Mouse (Mus musculus) stomach, postnatal 0 days (tissue): ENCODE results near the gene Zfp385a. TPM values are rescaled to one million over a fixed set of nuclear protein-coding genes. Genes with fewer than 3 reads are reported as not detected.

Source experiments
- ATAC-seq: fragments of 200-750 bp; cut with Nextera tagmentation; 2 replicates; pipeline ENCODE4 v1.8.0; 2017; ENCODE audit not compliant: low FRiP score, low TSS enrichment
- DNase-seq: peaks from one replicate; pipeline ENCODE4 v3.0.0-alpha.2; 2016; ENCODE audit warnings: low spot score
- H3K27ac ChIP-seq: fragments of 300-500 bp; sonication (generic); replicated peaks from 2 replicates; pipeline ENCODE4 v1.5.1; 2014; ENCODE audit warnings: mild to moderate bottlenecking, control low read depth
- H3K27me3 ChIP-seq: fragments of 300-500 bp; sonication (generic); 2 replicates; pipeline ENCODE4 v1.6.1; 2014; ENCODE audit warnings: low read length; ENCODE audit not compliant: control insufficient read depth, insufficient read depth
- H3K36me3 ChIP-seq: fragments of 300-500 bp; sonication (generic); 2 replicates; pipeline ENCODE4 v1.6.1; 2014; ENCODE audit warnings: low read length, mixed read lengths; ENCODE audit not compliant: control insufficient read depth, insufficient read depth
- H3K4me1 ChIP-seq: fragments of 300-500 bp; sonication (generic); replicated peaks from 2 replicates; pipeline ENCODE4 v1.6.1; 2014; ENCODE audit warnings: antibody characterized with exemption; ENCODE audit not compliant: control insufficient read depth, insufficient read depth
- H3K4me2 ChIP-seq: fragments of 300-500 bp; sonication (generic); replicated peaks from 2 replicates; pipeline ENCODE4 v1.6.1; 2014; ENCODE audit warnings: low read depth, mild to moderate bottlenecking, control low read depth, moderate library complexity
- H3K4me3 ChIP-seq: fragments of 300-500 bp; sonication (generic); 2 replicates; pipeline ENCODE4 v1.5.1; 2014; ENCODE audit warnings: low read depth, low read length, control low read depth
- H3K9ac ChIP-seq: fragments of 300-500 bp; sonication (generic); 2 replicates; pipeline ENCODE4 v1.6.1; 2014; ENCODE audit warnings: mild to moderate bottlenecking, low read length, control low read depth, mixed read lengths
- H3K9me3 ChIP-seq: fragments of 300-500 bp; sonication (generic); 2 replicates; pipeline ENCODE4 v1.6.1; 2016; ENCODE audit warnings: low read length; ENCODE audit not compliant: control insufficient read depth
- CTCF ChIP-seq: IDR thresholded peaks from 2 replicates; pipeline ENCODE4 v1.5.1; 2016; ENCODE audit warnings: antibody characterized with exemption, low read depth, mild to moderate bottlenecking, moderate library complexity
- EP300 ChIP-seq: optimal IDR thresholded peaks from 2 replicates; pipeline ENCODE3; 2016; ENCODE audit warnings: antibody characterized with exemption
- WGBS: fragments of 180-500 bp; shearing (Covaris S2); extraction: QIAGEN DNeasy Blood & Tissue Kit; methylation state at CpG from one replicate; pipeline ENCODE4 v1.1.7; 2014; 5-methylcytosine and 5-hydroxymethylcytosine counted together
- polyA plus RNA-seq: library from polyadenylated mRNA; unstranded; fragments of >200 nt; fragmentation: Nextera tagmentation; extraction: Ambion mirVana; gene quantifications from 2 replicates; pipeline ENCODE4 v1.2.1, GENCODE M21; 2015

The Zfp385a gene
- polyA plus RNA-seq, 1 experiment from 2014 or later = 6.0 TPM

- Histone ChIP-seq H3K4me1 (peaks cover 7% of the 10 kb centered on the region; the same call in 1 of the 2 replicates), H3K4me3 (no peak overlapping the region), H3K4me2 (no peak overlapping the region), H3K9me3 (no peaks in the 10 kb centered on the region), H3K27ac (no peak overlapping the region), H3K9ac (no peak overlapping the region), H3K27me3 (no peaks in the 10 kb centered on the region), H3K36me3 (no peaks in the 10 kb centered on the region)
- 81% methylated on average over 1 of the region's 1 CpGs for WGBS
- no peak for DNase-seq
- no peak for ATAC-seq
- TF ChIP-seq CTCF (no peak), EP300 (no peak)
These were observed 31.8 kb upstream of the Zfp385a start for GRCm38 (mm10) chr15:103371741-103372140.

GRCm38 (mm10) chr15:103371208-103371607 lies 31.3 kb upstream of the Zfp385a start:
- Histone ChIP-seq H3K4me3 (no peak overlapping the region), H3K36me3 (no peaks in the 10 kb centered on the region), H3K27me3 (no peaks in the 10 kb centered on the region), H3K27ac (no peak overlapping the region), H3K9ac (no peak overlapping the region), H3K4me2 (no peak overlapping the region), H3K4me1 (peaks cover 3% of the 10 kb centered on the region; the same call in 1 of the 2 replicates), H3K9me3 (no peaks in the 10 kb centered on the region)
- 33% methylated on average over 2 of the region's 2 CpGs for WGBS
- TF ChIP-seq CTCF (no peak), EP300 (no peak)
- DNase-seq (no peak), ATAC-seq (no peak; the same call in 1 of the 2 replicates)

GRCm38 (mm10) chr15:103370462-103370861 lies 30.6 kb upstream of the Zfp385a start:
- H3K27ac ChIP-seq = no peak overlapping the region
- no peak for TF ChIP-seq EP300
- no peak for TF ChIP-seq CTCF
- H3K36me3 ChIP-seq = no peaks in the 10 kb centered on the region
- H3K4me2 ChIP-seq = no peak overlapping the region
- DNase-seq (no peak), ATAC-seq (no peak)
- no peak overlapping the region for H3K4me3 ChIP-seq
- H3K9ac ChIP-seq = no peak overlapping the region
- no peaks in the 10 kb centered on the region for H3K9me3 ChIP-seq
- 43% methylated on average over 4 of the region's 4 CpGs for WGBS
- no peaks in the 10 kb centered on the region for H3K27me3 ChIP-seq
- H3K4me1 ChIP-seq = peaks cover 3% of the 10 kb centered on the region; the same call in 1 of the 2 replicates

GRCm38 (mm10) chr15:103369123-103369522 lies 29.2 kb upstream of the Zfp385a start:
- Histone ChIP-seq H3K27ac (peak overlapping the region; percentile 61), H3K27me3 (no peaks in the 10 kb centered on the region), H3K9me3 (no peaks in the 10 kb centered on the region), H3K36me3 (no peaks in the 10 kb centered on the region), H3K4me1 (peaks cover 3% of the 10 kb centered on the region; the same call in 1 of the 2 replicates), H3K4me2 (no peak overlapping the region), H3K9ac (no peak overlapping the region), H3K4me3 (no peak overlapping the region)
- ATAC-seq (no peak), DNase-seq (no peak)
- no peak for TF ChIP-seq EP300
- no peak for TF ChIP-seq CTCF
- 63% methylated on average over 1 of the region's 1 CpGs for WGBS

- DNase-seq (no peak), ATAC-seq (peak; percentile 14; the same call in 1 of the 2 replicates)
- H3K27ac ChIP-seq = peak overlapping the region; percentile 87
- no peak overlapping the region for H3K4me3 ChIP-seq
- no peaks in the 10 kb centered on the region for H3K9me3 ChIP-seq
- no peak overlapping the region for H3K9ac ChIP-seq
- TF ChIP-seq CTCF (no peak), EP300 (no peak)
- no peak overlapping the region for H3K4me2 ChIP-seq
- peaks cover 3% of the 10 kb centered on the region; the same call in 1 of the 2 replicates for H3K4me1 ChIP-seq
- no peaks in the 10 kb centered on the region for H3K36me3 ChIP-seq
- H3K27me3 ChIP-seq = no peaks in the 10 kb centered on the region
- WGBS = 63% methylated on average over 4 of the region's 4 CpGs
These were observed 28.5 kb upstream of the Zfp385a start for GRCm38 (mm10) chr15:103368179-103368940.
